Mouse (Mus musculus) heart, adult 2 months (tissue): ENCODE results near the gene Krtcap2.

Source experiments
- CTCF ChIP-seq: fragments of 200-600 bp; IDR thresholded peaks from 2 replicates; pipeline ENCODE4 v1.8.1; 2022; ENCODE audit warnings: antibody characterized with exemption, mild to moderate bottlenecking, moderate library complexity
- EP300 ChIP-seq: fragments of 200-500 bp; IDR thresholded peaks from 2 replicates; pipeline ENCODE4 v1.6.1; 2011; ENCODE audit warnings: low read depth, low read length, control low read depth; ENCODE audit not compliant: insufficient read depth
- POLR2A ChIP-seq: fragments of 200-500 bp; IDR thresholded peaks from 2 replicates; pipeline ENCODE4 v1.6.1; 2011; ENCODE audit warnings: mild to moderate bottlenecking, low read depth, low read length, control low read depth; ENCODE audit not compliant: insufficient read depth

DNA sequence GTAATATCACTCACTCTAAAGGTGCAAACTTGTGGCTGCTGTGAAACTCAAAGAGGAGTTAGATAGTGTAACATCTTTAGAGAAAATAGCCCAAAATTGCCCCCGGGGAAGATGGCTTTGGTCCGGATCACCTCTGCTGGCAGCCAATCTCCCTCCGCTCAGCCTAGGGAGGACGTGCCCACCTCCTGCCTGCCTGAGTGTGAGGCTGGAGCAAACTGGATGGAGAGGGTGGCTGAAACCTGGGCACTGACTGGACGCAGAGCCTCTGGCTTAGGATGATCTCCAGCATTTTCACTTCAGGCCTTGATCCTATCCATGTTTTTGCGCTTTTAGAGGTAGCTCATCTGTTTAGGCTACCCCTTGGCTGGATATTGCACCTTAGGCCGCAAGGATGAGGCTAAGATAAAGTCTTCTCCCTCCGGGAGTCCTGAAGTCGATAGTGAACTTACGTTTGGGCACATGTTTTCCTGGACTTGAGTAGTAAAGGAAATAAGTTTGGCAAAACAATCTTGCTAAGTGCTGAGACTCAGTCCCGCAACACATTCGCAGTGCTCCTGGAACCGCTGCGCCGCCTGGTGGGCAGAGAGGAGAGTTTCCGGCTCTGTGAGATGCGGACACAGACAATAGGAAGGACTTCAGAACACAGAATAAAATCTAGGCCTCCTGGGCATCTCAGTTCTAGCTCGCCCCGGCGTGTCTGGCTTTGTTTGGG lies 36.0 kb downstream of the Krtcap2 start:
- TF ChIP-seq CTCF (peak; percentile 97), POLR2A (no peak; the same call in 1 of the 2 replicates), EP300 (peak; percentile 99)
